Mouse (Mus musculus) skeletal muscle tissue, adult 2 months (tissue): ENCODE measurements around the gene 1500009L16Rik.
A peak's percentile ranks its signal among the peaks of the same experiment; 100 is the strongest.

Experiments used
- DNase-seq: peaks from one replicate; pipeline ENCODE4 v3.0.0-alpha.2; 2012; ENCODE audit warnings: low read depth, low spot score

The 1500009L16Rik gene

GRCm38 (mm10) chr10:83758732-83759131 is 36.1 kb downstream of the 1500009L16Rik start:
- no peak for DNase-seq

GRCm38 (mm10) chr10:83760535-83760934 is 37.9 kb downstream of the 1500009L16Rik start:
- DNase-seq, result no peak

- DNase-seq, result no peak
These were observed 41.2 kb downstream of the 1500009L16Rik start for GRCm38 (mm10) chr10:83763891-83764290.

- DNase-seq, result no peak
These were observed 44.2 kb downstream of the 1500009L16Rik start for GRCm38 (mm10) chr10:83766882-83767281.

GRCm38 (mm10) chr10:83776272-83776878 is 53.7 kb downstream of the 1500009L16Rik start:
- DNase-seq, result peak; percentile 26

- DNase-seq, result no peak
These were observed 54.6 kb downstream of the 1500009L16Rik start for GRCm38 (mm10) chr10:83777253-83777652.

- DNase-seq, result no peak
These were observed 59.2 kb downstream of the 1500009L16Rik start for GRCm38 (mm10) chr10:83781854-83782253.

- no peak for DNase-seq
These were observed 59.9 kb downstream of the 1500009L16Rik start for GRCm38 (mm10) chr10:83782371-83783120.

GRCm38 (mm10) chr10:83785003-83785402 is 62.3 kb downstream of the 1500009L16Rik start:
- no peak for DNase-seq

GRCm38 (mm10) chr10:83785627-83786392 is 63.1 kb downstream of the 1500009L16Rik start:
- no peak for DNase-seq

GRCm38 (mm10) chr10:83795088-83795487 is 72.4 kb downstream of the 1500009L16Rik start:
- no peak for DNase-seq

- DNase-seq, result no peak
These were observed 72.8 kb downstream of the 1500009L16Rik start for GRCm38 (mm10) chr10:83795500-83795899.

- no peak for DNase-seq
These were observed 81.4 kb downstream of the 1500009L16Rik start for GRCm38 (mm10) chr10:83804021-83804420.

GRCm38 (mm10) chr10:83805201-83805718 is 82.6 kb downstream of the 1500009L16Rik start:
- DNase-seq, result peak; percentile 19

- DNase-seq, result no peak
These were observed 84.6 kb downstream of the 1500009L16Rik start for GRCm38 (mm10) chr10:83807251-83807650.
